Mouse (Mus musculus): ENCODE data around the gene Cd81.

The Cd81 gene

DNA sequence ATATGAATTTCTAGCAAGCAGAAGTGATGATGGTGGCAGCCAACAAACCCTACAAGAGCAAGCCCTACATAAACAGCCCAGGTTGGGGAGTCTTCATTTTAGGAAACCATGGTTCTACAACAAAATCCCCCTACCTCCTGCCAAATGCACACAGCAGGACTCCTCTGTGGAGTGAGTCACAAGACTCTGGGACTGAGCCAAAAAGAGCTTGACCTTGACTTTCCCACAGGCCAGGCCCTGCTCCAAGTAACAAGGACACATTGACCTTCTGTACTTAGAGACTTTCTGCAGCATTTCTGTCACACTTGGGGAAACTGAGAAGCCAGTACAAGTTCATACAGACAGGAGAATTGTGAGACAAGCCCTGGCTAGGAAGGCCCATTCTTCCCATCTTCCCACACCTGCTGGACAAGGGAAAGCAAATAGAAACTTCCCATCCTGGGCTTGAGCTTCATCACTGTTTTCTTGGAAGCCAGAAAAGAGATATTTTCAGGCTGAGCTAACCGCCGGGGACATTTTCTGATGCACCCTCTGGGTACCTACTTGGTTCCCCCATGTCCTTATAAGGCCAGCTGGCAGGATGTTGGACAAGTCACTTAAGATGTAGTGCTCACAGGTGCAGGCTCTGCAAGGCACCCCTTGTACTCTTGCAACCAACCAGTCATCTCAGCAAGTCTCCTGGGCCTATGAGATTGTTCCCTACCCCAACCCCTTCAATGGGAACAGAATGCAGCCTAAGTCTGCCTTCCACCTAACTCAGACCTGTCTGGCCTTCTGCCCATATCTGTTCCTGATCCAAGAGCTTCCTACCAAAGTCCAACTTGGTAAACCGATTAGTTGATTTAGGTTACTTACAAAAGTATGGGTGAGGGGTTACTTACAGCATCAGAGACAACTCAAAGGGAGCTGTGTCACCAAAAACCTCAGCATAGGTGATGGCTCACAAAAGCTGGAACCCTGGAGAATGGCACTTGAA is 2.4 kb upstream of the Cd81 start:
- DNase-seq = peak in 1 of 2 experiments; percentile 46

DNA sequence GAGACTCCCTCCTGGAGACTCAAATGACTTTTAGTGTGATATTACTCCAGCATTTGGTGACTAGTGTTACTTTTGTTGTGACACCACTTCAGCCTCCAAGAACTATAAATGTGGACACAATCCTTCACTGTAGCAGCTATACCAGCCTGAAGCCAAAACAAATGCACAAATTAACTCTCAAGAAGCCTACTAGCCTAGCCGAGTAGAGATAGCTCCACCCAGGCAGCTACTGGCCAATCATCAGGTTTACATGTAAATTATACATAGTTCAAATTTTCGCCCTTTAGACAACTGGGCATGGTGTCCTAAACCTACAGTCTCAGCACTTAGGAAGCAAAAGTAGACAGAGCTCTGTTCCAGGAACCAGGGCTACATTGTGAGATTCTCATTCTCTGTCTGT is 1.2 kb upstream of the Cd81 start:
- no peak for DNase-seq

DNA sequence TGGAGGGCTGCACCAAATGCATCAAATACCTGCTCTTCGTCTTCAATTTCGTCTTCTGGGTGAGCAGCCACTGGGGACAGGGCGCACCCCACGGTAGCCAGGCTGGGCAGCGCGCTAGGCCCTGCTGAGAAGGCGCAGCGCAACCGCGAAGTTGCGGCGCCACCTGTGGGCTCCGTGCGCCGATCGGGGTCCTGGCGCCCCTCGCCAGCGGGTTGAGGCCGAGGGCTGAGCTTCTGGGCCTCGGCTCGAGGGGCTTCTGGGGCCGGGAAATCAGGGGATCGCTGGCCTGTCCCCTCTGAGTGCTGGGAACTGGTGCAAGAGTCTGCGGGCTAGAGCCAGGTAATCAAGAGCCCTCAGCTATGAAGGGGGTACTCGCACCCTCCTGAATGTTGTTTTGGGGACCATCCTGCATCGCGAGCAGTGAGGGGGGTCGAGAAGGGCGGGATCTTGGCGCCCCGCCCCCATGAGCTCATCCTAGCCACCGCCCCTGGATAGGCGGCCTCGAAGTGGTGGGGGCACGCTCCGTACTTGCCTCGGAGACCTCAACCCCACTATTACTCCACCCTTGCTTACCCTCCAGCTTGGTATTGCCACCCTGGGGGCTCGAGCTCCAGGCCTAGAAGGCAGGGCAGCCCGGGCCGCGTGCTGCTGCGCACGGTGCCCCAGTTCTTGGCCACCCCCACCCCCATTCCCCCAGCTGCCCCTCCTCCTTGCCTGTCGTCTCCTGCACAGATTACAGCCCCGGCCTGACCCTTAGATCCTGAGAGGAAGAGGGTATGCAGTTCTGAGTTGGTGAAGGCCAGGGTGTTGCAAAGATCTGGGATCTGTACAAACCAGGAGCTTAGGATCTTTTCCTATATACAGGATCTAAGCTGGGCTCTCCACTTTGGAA is 715 bp downstream of the Cd81 start:
- DNase-seq = peak; percentile 81 to 84

DNA sequence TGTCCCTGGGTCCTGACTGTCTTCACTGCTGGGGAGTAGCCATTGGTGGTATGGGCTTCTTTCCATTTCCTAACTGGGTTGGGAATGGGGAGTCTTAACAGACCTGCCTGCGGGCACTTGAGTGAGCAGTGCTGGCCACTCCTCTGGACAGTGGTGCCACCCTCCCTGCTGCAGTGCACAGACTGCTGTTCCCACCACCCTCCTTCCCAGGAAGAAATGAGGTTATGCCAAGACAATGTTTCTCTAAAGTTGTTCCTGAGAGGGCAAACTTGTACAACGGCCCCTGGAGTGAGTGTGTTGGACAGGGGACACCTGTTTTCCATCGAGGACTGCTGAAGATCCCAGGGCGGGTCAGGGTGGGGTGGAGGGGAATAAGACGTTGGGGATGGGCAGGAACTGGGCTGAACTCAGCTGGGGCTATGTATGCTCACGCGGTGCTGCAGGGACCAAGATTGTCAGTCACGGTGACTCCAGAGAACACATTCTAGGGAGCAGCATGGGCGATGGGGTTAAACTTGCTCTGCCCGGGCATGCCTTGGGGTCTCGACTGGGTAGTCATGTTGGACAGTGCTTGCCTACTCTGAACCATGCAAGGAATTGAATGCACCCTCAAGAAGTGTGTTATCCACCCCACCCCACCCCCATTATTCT is 1.5 kb downstream of the Cd81 start:
- peak in 1 of 2 experiments; percentile 35 for DNase-seq

DNA sequence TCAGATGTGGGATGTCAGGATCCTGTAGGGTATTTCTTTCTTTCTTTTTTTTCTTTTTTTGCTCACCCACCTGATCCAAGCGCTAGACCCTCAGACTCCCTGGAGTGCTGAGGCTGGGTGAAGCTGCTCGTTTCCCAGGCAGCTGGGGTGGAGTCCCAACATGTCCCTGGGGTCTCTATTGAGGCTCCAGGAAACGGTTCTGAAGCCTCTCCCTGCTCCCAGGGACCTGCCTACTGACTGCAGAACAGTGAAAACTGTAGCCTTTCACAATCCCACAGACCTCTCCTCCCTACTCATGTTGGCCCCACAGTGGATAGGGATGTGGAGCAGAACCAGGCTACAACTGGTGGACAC is 2.0 kb downstream of the Cd81 start:
- DNase-seq = no peak

DNA sequence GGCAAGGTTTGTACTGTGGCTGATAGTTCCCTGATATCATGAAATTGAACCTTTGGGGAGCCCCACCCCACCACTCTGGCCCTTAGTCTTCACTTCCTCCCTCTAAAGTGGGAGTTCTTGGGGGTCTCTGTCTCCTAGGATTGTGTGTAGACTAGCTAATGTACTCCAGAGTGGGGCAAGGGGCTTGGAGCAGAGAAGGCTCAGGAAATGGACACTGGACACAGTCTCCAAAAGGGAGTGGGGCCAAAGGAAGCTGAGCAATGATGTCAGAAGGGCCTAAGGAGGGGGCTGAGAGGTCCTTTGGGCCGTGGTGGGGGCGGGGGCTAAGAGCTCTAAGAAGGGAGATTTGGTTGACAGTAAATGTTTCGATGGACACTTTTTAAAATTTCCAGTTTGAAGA is 2.5 kb downstream of the Cd81 start:
- peak in 1 of 2 experiments; percentile 27 for DNase-seq

DNA sequence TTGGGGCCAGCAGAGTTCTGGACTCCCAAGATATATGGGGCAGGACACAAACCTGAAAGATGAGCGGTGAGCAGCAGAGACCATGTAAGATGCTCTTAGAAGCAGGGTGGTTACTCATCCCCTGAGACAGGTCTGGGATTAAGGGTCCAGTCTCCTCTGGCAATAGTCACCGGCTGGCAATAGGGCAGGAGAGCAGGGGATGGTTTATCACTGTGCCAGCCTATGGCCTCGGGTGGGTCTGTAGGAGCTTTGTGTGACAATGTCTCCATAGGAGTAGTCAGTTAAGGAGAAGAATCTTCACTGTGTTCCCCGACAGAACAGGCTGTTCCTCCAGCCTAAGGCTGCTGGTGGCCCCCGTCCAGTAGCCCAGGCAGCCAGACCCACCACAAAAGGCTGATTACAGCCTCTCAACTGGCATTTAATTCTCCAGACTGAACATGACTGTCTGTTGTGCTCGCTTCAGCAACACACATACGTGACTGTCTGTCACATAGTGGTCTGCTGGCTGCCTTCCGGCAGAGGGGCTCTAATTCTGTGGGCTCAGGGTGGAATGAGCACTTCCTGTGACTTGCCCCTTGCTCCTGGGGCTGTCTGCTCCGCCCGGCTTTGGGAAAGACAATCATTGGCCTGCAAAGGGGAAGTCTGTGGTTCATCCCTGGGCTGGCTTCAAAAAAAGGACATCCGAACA is 3.1 kb downstream of the Cd81 start:
- peak in 1 of 2 experiments; percentile 44 for DNase-seq

DNA sequence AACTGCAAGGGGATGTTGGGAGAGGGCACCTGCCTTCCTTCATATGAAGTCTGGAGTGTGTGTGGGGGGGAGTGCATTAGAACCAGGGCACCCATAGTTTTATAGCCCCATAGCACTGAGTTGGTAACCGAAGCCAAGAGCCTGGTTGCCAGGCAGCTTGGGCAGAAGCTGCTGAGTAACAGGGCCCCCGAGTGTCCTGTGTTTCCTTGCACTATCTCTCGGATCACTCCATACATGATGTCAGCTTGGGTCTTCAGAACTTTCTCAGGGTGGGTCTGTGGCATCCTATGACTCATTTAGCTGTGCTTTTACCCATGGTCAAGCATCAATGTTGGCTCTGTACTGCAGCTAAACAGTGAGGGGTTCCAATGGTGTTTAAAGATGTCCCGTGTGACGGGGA is 4.5 kb downstream of the Cd81 start:
- DNase-seq = peak in 1 of 2 experiments; percentile 20

DNA sequence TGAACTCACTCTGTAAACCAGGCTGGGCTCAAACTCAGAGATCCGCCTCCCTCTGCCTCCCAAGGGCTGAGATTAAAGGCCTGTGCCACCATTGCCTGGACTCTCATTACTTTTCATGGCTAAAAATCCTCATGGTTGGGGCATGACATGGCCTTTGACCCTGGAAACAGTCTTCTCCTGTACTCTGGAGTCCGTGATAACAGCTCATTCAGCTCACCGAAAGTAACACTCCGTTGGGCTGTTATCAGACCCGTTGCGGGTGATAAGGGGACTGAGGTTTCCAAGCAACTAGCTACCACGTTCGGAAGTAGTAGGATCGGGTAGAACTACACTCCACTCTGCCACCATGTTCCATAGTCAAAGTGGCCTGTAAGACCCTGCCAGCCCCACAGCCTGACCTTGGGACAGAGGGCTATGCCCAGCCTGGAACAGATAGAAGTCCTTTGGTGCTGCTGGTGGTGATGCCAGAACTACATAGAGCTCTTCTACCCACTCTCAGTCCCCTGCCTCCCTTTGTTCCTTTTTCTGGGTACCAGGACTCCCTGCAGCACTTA is 5.2 kb downstream of the Cd81 start:
- peak in 1 of 2 experiments; percentile 23 for DNase-seq

DNA sequence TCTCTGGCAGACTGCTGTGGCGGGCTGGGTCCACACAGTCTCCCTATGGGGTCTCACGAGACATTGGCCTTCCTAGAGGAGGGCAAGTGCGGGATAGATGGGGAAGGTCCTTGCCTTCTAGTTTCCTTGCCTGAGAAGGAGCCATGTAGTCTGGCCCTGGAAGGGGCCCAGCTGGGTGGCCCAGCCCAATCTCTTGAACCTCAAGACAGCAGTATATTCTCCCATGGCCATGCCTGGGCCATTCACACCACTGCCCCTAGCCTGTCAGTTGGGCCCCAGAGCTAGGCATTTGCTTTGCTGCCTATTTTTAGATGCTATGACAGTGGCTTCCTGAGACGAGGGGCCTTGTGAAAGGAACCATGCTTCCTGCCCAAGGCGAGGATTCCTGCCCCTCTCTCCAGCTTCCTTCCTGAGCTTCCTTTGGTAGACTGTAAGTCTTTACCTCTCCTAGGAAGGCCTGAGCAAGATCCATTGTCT is 5.7 kb downstream of the Cd81 start:
- peak in 1 of 2 experiments; percentile 28 for DNase-seq

DNA sequence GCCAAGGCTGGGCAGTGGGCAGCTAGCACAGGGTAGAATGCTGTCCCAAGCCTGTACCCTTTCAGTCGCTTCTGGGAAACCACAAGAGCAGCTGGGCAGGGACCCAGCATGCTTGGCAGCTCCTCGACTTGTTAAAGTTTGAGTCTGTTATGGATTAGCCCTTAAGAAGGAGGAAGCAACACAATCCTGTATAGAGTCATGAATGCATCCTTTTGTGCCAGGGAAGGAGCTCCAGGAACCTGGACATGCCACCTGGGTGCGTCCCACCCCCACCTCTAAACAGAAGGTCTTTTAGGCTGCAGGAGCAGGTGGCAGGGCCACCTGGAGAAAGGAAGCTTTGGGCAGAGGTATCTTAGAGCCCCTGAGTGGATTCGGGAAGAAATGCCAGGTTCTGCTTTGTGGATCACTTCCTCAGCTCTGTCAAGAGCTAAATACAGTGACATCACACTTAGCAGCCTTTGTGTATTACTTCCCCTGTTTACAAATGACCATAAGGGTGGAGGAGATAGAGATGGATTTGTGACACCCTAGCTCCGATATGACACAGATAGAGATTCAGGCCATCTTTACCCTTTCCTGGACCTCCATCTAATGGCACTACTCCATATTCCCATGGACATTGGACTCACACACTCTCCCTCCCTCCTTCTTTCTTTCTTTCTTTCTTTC is 6.8 kb downstream of the Cd81 start:
- peak; percentile 72 to 82 for DNase-seq

DNA sequence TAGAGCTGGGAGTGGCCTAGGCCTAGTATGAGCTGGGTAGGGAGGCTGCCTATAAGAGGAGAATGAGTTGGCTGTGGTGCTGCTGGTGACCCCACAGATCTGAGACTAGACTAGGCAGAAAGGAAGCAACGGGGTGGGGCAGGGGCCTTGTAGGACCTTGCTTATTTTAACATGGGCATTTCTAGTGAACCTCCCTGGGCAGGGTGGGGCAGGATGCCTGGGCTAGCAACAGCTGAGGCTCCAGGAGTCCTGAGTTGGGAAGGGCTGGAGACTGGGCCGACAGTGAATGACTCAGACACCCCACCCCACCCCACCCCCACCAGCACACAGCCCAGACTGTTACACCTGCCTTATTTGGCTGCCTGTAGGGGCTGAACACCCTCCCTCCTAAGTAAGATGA is 10.2 kb downstream of the Cd81 start:
- DNase-seq = no peak

DNA sequence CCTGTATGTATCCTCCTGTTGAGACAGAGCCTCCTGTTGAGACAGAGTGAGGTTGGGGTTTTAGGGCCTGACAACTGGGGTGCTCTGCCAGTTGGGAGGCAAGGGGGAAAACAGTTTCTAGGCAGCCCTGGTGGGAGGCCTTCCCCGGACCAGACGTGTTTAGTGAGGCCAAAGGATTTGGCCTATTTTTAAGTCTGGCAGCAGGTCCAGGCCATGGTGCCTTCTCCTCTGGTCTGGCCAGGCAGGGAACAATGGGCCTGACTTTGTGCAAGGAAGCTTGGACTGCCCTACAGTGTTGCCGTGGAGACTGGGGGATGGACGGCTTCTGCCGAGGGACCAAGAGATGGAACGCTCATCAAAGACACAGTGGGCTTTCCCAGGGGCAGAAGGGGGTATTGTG is 11.7 kb downstream of the Cd81 start:
- DNase-seq = peak in 1 of 2 experiments; percentile 35

DNA sequence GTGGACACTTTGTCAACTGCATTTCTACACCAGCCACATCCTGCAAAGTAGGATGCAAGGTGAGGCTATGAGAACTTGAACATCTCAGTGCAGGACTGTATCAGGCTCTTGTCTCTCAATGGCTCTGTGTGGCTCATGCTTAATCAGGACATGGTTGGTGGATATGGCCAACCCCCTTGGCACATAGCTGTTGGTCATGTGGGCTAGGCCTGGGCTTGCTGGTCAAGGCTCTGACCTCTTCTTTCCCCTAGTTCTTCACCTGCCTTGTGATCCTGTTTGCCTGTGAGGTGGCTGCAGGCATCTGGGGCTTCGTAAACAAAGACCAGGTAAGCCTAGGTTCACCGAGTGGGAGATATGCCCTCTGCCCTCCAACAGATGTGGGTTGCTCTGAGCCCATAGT is 13.2 kb downstream of the Cd81 start:
- no peak for DNase-seq

DNA sequence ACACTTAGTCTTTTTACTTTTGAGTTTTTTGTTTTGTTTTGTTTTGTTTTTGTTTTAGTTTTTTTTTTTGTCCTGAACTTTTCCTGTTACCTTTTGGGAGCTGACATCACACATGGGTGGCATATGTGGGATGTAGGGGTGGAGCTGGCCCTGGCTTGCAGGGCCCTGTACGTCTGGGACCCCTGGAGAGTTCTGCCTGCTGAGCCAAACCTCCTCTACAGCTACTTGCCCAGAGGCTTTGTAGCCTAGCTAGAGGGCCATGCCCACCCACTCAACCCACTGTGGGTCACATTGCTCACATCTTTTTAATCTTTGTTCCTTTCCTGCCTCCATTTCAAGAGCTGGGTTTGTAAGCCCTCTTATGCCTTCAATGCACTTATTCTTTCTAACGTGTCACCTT is 14.9 kb downstream of the Cd81 start:
- DNase-seq = peak; percentile 35 to 53

DNA sequence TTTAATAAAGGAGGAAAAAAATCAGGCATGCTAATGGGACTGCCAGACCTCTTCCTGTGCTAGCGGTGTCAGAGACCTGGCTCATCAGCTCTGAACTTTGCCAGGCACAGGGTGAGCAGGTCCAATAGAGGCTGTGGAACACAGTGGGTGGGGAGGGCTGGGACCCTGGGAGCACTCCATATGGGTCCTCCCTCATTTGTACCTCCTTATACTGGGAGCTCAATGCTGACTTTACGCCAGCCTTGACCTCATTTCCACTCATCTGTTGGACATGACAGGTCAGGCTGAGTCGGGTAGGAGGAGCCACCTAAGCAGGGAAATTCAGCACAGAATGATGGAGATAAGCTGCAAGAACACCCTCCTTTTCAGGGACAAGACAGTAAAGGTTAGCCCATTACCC is 15.4 kb downstream of the Cd81 start:
- DNase-seq = peak; percentile 49 to 58

DNA sequence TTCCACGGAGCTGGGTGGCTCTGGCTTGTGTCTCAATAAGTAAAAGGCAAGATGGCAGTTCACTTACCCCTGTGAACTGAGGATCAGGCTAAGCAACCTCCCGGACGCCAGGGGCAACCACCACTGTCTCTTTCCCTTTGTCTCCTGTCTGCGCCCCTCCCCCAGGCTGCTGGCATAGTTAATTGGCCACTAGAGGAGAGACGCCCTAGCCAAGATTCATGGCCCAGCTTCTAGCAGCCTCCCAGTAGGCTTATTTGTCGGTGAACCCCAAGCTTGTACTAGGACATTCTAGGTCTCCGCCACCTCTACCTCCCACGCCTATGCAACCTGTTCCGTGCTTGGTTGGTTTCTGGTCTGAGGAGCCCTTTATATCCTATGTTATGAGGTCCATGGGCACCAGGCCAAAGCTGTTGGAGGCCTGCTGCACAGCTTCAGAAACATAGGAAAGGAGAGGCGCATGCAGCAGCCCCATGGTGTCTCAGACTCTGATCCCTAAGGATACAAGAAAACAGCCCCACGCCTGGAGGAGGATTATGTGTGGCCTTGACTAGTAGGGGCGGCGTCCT is 15.9 kb downstream of the Cd81 start:
- DNase-seq = peak; percentile 78 to 92

DNA sequence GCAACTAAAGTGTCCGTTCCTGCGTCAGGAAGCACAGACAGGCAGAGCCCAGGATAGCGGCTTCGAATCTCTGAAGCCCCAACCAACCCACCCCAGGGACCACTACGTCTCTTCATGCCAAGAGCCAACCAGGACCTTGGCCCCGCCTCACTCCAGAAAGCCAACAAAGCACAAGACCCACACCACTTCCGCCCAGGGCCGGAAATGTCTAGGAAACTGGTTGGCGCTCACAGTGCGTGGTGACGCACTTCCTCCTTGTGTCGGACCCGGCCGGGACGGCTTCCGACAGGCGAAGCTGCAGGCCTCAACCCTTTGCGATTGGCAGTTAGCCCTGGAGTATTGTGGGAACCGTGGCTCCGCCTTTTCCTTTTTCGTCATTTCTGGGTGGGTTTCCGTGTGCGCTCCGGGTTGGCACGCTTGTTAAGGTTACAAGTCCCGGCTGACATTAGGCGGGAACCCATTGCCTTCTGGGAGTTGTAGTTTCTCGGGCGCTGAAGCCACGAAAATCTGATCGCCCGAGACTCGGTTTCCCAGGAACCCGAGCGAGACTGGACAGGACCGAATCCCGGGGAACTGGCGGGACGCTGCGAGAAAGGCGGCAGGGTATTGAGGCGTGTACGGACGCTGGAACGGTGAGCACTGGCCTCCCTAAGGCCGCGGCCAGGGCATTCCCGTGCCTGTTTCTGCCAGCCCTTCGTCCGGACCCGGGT is 16.5 kb downstream of the Cd81 start, which contains the start of gene Tssc4:
Gene Tssc4 (plus strand): TSS at position 368 of the 710 bp plus-strand sequence.
- DNase-seq = peak; percentile 98 to 99

DNA sequence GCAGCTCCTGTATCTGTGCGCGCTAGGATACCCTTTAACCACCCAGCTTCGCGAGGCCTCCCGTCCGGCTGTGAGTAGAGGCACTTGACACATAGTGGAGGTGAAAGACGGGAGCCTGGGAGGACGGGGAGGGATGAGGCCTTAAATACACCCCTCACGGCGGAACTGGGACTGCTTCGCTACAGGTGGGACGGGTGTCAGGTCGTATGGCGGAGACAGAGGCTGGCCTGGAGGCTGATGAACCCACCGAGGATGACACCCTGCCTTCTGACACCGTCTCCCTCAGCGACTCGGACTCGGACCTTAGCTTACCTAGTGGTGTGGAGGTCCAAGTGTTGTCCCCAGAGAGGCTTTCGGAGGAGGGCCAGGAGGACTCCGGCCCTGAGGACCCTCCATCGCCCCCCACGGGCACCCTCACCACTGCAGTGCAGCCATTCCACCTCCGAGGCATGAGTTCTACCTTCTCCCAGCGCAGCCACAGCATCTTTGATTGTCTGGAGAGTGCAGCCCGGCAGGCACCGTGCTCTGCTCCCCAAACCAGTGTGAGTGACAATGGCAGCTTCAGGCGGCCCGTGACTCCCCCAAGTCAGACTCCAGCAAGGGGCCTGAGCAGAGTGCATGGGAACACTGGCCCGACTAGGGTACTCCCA is 17.3 kb downstream of the Cd81 start:
- DNase-seq = peak; percentile 44 to 64

Data from cerebellum, postnatal 14 days (tissue).